Mouse (Mus musculus): Measurements from ENCODE around the gene Hsf2.

GRCm38 (mm10) chr10:57477121-57477843 is 8.9 kb upstream of the Hsf2 start:
- TF ChIP-seq MAFK (IDR thresholded peaks at IDR 0.05; ENCODE audit: insufficient read depth, low read depth, low read length) (no peak), CHD2 (IDR thresholded peaks at IDR 0.05; ENCODE audit: low read depth, low read length) (no peak), HCFC1 (IDR thresholded peaks at IDR 0.05; ENCODE audit: borderline replicate concordance, insufficient read depth, low read length) (no peak), ZNF384 (IDR thresholded peaks at IDR 0.05; ENCODE audit: low read depth, low read length) (no peak)
